Mouse (Mus musculus) MEL (cell line): ENCODE measurements at regions not wholly inside any gene's neighbourhood (a gene's known extent, or its start where the extent isn't known, plus 50 kb on each side); places are given as distances from the start of the nearest gene placed in this dataset.
A peak's percentile ranks its signal among the peaks of the same experiment; 100 is the strongest.

Experiments used
- CTCF ChIP-seq, 3 experiments: IDR thresholded peaks in 2 of 3; conservative IDR thresholded peaks in 1 of 3; 2 replicates each; pipeline ENCODE4 v1.5.1; 2011 to 2012; ENCODE audit warnings: low read length in 3 of 3, low read depth in 2 of 3, mild to moderate bottlenecking in 2 of 3, improper control_type of control experiment in 1 of 3, inconsistent platforms in 1 of 3, mixed read lengths in 1 of 3, moderate library complexity in 1 of 3; ENCODE audit not compliant: control insufficient read depth in 1 of 3, insufficient read depth in 1 of 3, poor library complexity in 1 of 3, severe bottlenecking in 1 of 3
- EP300 ChIP-seq, 2 experiments: IDR thresholded peaks; 2 replicates each; pipeline ENCODE4 v1.6.1; 2011; ENCODE audit warnings: improper control_type of control experiment in 2 of 2, low read length in 2 of 2, low read depth in 1 of 2, mild to moderate bottlenecking in 1 of 2
- GATA1 ChIP-seq: IDR thresholded peaks from 2 replicates; pipeline ENCODE4 v1.6.1; 2011; ENCODE audit warnings: low read depth, low read length, improper control_type of control experiment
- HCFC1 ChIP-seq: IDR thresholded peaks from 2 replicates; pipeline ENCODE4 v1.6.1; 2012; ENCODE audit warnings: low read depth, mild to moderate bottlenecking, inconsistent platforms, low read length, improper control_type of control experiment, moderate library complexity
- KAT2A ChIP-seq: conservative IDR thresholded peaks from 2 replicates; pipeline ENCODE4 v1.6.1; 2012; ENCODE audit warnings: low read depth, low read length, improper control_type of control experiment, inconsistent platforms
- MAFK ChIP-seq: IDR thresholded peaks from 2 replicates; pipeline ENCODE4 v1.6.1; 2011; ENCODE audit warnings: low read depth, mild to moderate bottlenecking, low read length, improper control_type of control experiment, borderline replicate concordance
- MEF2A ChIP-seq: IDR thresholded peaks from 2 replicates; pipeline ENCODE4 v1.6.1; 2014; ENCODE audit warnings: low read depth, mild to moderate bottlenecking, inconsistent platforms, low read length, improper control_type of control experiment; ENCODE audit not compliant: poor library complexity, insufficient replicate concordance, severe bottlenecking; ENCODE audit errors: extremely low read depth
- NRF1 ChIP-seq: IDR thresholded peaks from 2 replicates; pipeline ENCODE4 v1.6.1; 2014; ENCODE audit warnings: low read depth, mild to moderate bottlenecking, inconsistent platforms, low read length, improper control_type of control experiment, moderate library complexity; ENCODE audit not compliant: poor library complexity, insufficient read depth, severe bottlenecking
- POLR2A ChIP-seq, 2 experiments: IDR thresholded peaks; 2 replicates each; pipeline ENCODE4 v1.6.1; 2011 to 2012; ENCODE audit warnings: low read length in 2 of 2, mild to moderate bottlenecking in 2 of 2, control low read depth in 1 of 2, improper control_type of control experiment in 1 of 2, low read depth in 1 of 2, moderate library complexity in 1 of 2; ENCODE audit not compliant: control insufficient read depth in 1 of 2, insufficient read depth in 1 of 2, poor library complexity in 1 of 2
- RCOR1 ChIP-seq: IDR thresholded peaks from 2 replicates; pipeline ENCODE4 v1.6.1; 2012; ENCODE audit warnings: low read depth, mild to moderate bottlenecking, inconsistent platforms, low read length, improper control_type of control experiment
- UBTF ChIP-seq: IDR thresholded peaks from 2 replicates; pipeline ENCODE4 v1.6.1; 2012; ENCODE audit warnings: low read depth, mild to moderate bottlenecking, inconsistent platforms, low read length, improper control_type of control experiment, moderate library complexity, borderline replicate concordance; ENCODE audit not compliant: insufficient read depth
- ZC3H11A ChIP-seq: IDR thresholded peaks from 2 replicates; pipeline ENCODE4 v1.6.1; 2012; ENCODE audit warnings: low read depth, mild to moderate bottlenecking, inconsistent platforms, low read length, improper control_type of control experiment

- no peak for TF ChIP-seq CTCF (IDR thresholded peaks at IDR 0.05 in 2 of 3, conservative IDR thresholded peaks at IDR 0.05 in 1 of 3; ENCODE audit: control insufficient read depth in 1 of 3, insufficient read depth in 1 of 3, low read depth in 2 of 3, low read length in 3 of 3, poor library complexity in 1 of 3, severe bottlenecking in 1 of 3)
- no peak for TF ChIP-seq POLR2A (IDR thresholded peaks at IDR 0.05; ENCODE audit: control insufficient read depth in 1 of 2, insufficient read depth in 1 of 2, low read depth in 1 of 2, low read length in 2 of 2, poor library complexity in 1 of 2)
- no peak for TF ChIP-seq NRF1
- TF ChIP-seq MEF2A: no peak
- TF ChIP-seq GATA1: peak; percentile 49
- TF ChIP-seq ZC3H11A: no peak
- no peak for TF ChIP-seq HCFC1
- TF ChIP-seq RCOR1: peak; percentile 62; the same call in 1 of the 2 replicates
- no peak for TF ChIP-seq MAFK
- no peak for TF ChIP-seq KAT2A
- no peak for TF ChIP-seq UBTF
- TF ChIP-seq EP300 (IDR thresholded peaks at IDR 0.05; ENCODE audit: low read depth in 1 of 2, low read length in 2 of 2): 0 out of 4 replicates have a peak, but pooled peaks of 1 of the 2 experiments have one; percentile 16
These were observed 126.7 kb upstream of the Dmrta1 start for GRCm38 (mm10) chr4:89552556-89552955.
